Mouse (Mus musculus) liver, embryonic 13.5 days (tissue): ENCODE measurements around the gene Lhx2. TPM values are rescaled to one million over a fixed set of nuclear protein-coding genes. Genes with fewer than 3 reads are reported as not detected.

Experiments used
- ATAC-seq: fragments of 200-750 bp; cut with Nextera tagmentation; 2 replicates; pipeline ENCODE4 v1.8.0; 2017; ENCODE audit warnings: low read depth, mild to moderate bottlenecking, moderate number of reproducible peaks, moderate library complexity
- DNase-seq: peaks from one replicate; pipeline ENCODE4 v3.0.0; 2022
- H3K27ac ChIP-seq: fragments of 300-500 bp; sonication (generic); 2 replicates; pipeline ENCODE4 v1.5.1; 2015; ENCODE audit warnings: moderate library complexity, mild to moderate bottlenecking, inconsistent platforms
- H3K27me3 ChIP-seq: fragments of 300-500 bp; sonication (generic); 2 replicates; pipeline ENCODE4 v1.6.1; 2015; ENCODE audit warnings: mild to moderate bottlenecking, inconsistent platforms
- H3K36me3 ChIP-seq: fragments of 300-500 bp; sonication (generic); 2 replicates; pipeline ENCODE4 v1.6.1; 2015; ENCODE audit warnings: mild to moderate bottlenecking, inconsistent platforms
- H3K4me1 ChIP-seq: fragments of 300-500 bp; sonication (generic); replicated peaks from 2 replicates; pipeline ENCODE4 v1.6.1; 2015; ENCODE audit warnings: inconsistent platforms
- H3K4me2 ChIP-seq: fragments of 300-500 bp; sonication (generic); 2 replicates; pipeline ENCODE4 v1.6.1; 2015; ENCODE audit warnings: inconsistent platforms, mild to moderate bottlenecking, moderate library complexity
- H3K4me3 ChIP-seq: fragments of 300-500 bp; sonication (generic); replicated peaks from 2 replicates; pipeline ENCODE4 v1.5.1; 2015; ENCODE audit warnings: mild to moderate bottlenecking, inconsistent platforms
- H3K9ac ChIP-seq: fragments of 300-500 bp; sonication (generic); 2 replicates; pipeline ENCODE4 v1.6.1; 2015; ENCODE audit warnings: mild to moderate bottlenecking, inconsistent platforms
- H3K9me3 ChIP-seq: fragments of 300-500 bp; sonication (generic); replicated peaks from 2 replicates; pipeline ENCODE4 v1.6.1; 2016; ENCODE audit warnings: inconsistent platforms
- WGBS: fragments of 180-500 bp; shearing (Covaris S2); methylation state at CpG from one replicate; pipeline ENCODE4 v1.1.7; 2015; ENCODE audit not compliant: insufficient replicate concordance; 5-methylcytosine and 5-hydroxymethylcytosine counted together
- polyA plus RNA-seq: library from polyadenylated mRNA; unstranded; fragments of >200 nt; fragmentation: Nextera tagmentation; extraction: Ambion mirVana; gene quantifications from 2 replicates; pipeline ENCODE4 v1.2.1, GENCODE M21; 2015

Lhx2 gene
- polyA plus RNA-seq, 1 experiment from 2014 or later = 2.9 TPM

DNA sequence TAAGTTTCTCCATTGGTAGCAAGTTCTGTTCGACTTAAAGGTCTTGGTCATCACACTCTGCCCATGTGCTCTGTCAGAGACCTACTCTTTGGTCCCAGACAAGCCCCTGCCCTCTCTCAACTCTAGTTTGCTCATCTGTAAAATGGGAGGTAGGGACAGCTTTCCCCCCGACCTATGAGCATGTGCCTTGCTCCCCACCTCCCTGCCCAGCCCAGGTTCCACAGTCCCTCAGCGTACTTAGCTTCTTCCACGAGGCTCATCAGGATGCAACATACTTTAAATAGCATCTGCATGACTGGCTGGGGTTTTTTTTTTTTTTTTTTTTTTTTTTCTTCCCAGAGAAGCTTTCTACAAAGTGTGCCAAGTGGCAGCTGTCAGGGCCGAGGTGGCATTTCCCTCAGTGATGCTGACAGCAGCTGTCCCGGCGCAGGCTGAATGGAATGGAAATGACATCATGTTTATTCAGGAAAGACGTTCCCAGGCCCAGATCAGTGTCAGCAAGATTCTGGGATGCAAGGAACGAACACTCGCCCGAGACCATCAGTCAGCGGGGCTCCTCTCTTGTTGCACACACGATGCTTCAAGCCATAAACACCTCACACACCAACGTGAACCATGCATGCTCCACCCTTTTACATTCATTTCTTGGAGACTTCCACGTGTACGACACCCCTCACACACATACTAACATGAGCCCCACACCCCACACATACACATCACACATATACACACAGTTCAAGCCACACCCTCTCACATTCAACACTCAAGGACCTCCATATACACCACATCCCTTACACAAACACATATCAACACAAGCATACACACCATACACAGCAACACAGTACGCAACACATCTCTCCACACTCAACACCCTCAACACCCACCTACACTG lies 56.1 kb downstream of the Lhx2 start:
- 57% methylated on average over 17 of the region's 17 CpGs for WGBS
- Histone ChIP-seq H3K27ac (no peak overlapping the region), H3K4me2 (no peak overlapping the region), H3K4me3 (no peak overlapping the region), H3K36me3 (no peaks in the 10 kb centered on the region), H3K27me3 (0 out of 2 replicates have a peak, but pooled peaks cover 17% of the 10 kb centered on the region), H3K9ac (no peak overlapping the region), H3K4me1 (no peaks in the 10 kb centered on the region), H3K9me3 (no peaks in the 10 kb centered on the region)
- ATAC-seq (no peak), DNase-seq (no peak)

DNA sequence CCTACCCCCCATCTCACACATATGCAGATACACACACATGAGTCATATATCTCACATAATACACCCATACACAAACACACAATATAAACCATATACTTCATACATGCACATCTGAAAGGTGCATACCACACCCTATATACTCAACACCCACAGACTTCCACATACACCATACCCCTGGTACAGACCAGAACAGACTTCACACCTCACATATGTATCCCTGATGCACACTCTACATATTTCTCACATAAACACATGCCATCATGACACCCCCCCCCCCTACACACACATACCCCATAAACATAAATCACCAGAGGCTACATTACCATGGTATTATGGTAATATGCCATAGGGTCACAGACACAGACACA lies 56.8 kb downstream of the Lhx2 start:
- 0 out of 2 replicates have a peak, but pooled peaks cover 17% of the 10 kb centered on the region for H3K27me3 ChIP-seq
- H3K9ac ChIP-seq = no peak overlapping the region
- no peak for ATAC-seq
- H3K4me1 ChIP-seq = no peaks in the 10 kb centered on the region
- H3K36me3 ChIP-seq = no peaks in the 10 kb centered on the region
- no peaks in the 10 kb centered on the region for H3K9me3 ChIP-seq
- H3K4me2 ChIP-seq = no peak overlapping the region
- H3K27ac ChIP-seq = no peak overlapping the region
- no peak overlapping the region for H3K4me3 ChIP-seq
- no peak for DNase-seq

- WGBS = 56% methylated on average over 7 of the region's 7 CpGs
- no peak overlapping the region for H3K4me2 ChIP-seq
- H3K4me3 ChIP-seq = no peak overlapping the region
- 0 out of 2 replicates have a peak, but pooled peaks cover 19% of the 10 kb centered on the region for H3K27me3 ChIP-seq
- no peaks in the 10 kb centered on the region for H3K36me3 ChIP-seq
- no peaks in the 10 kb centered on the region for H3K9me3 ChIP-seq
- H3K9ac ChIP-seq = no peak overlapping the region
- no peak for ATAC-seq
- no peak overlapping the region for H3K27ac ChIP-seq
- no peak for DNase-seq
- H3K4me1 ChIP-seq = no peaks in the 10 kb centered on the region
These were observed 58.2 kb downstream of the Lhx2 start for GRCm38 (mm10) chr2:38397306-38397705.

DNA sequence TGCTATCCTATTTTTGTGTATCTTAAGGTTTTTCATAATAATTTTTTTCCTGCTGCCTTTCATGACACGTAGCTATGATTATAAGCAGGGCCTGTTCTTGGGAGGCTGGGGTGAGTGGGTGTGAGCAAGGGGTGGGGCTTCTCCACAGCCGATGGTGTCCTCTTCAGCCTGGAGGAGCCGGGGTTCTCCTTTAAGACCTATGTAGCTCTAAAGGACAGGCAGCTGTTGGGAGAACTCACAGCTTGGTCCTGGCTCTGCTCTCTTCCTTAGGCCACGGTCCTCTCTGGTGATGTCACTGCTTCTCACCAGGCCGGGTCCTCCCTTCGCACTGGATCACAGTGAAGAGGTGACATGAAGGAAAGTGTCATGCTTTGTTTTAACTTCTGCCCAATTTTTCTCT lies 58.8 kb downstream of the Lhx2 start:
- Histone ChIP-seq H3K9ac (no peak overlapping the region), H3K9me3 (no peaks in the 10 kb centered on the region), H3K27ac (no peak overlapping the region), H3K4me3 (no peak overlapping the region), H3K27me3 (peaks cover 22% of the 10 kb centered on the region; the same call in 1 of the 2 replicates), H3K4me2 (no peak overlapping the region), H3K36me3 (no peaks in the 10 kb centered on the region), H3K4me1 (no peaks in the 10 kb centered on the region)
- ATAC-seq (no peak), DNase-seq (no peak)
- 52% methylated on average over 6 of the region's 6 CpGs for WGBS

- DNase-seq (no peak), ATAC-seq (no peak)
- Histone ChIP-seq H3K27ac (no peak overlapping the region), H3K9ac (no peak overlapping the region), H3K36me3 (no peaks in the 10 kb centered on the region), H3K9me3 (no peaks in the 10 kb centered on the region), H3K4me3 (no peak overlapping the region), H3K27me3 (peaks cover 15% of the 10 kb centered on the region; the same call in 1 of the 2 replicates), H3K4me2 (no peak overlapping the region), H3K4me1 (no peaks in the 10 kb centered on the region)
- 84% methylated on average over 1 of the region's 1 CpGs for WGBS
These were observed 63.5 kb downstream of the Lhx2 start for GRCm38 (mm10) chr2:38402611-38403010.

DNA sequence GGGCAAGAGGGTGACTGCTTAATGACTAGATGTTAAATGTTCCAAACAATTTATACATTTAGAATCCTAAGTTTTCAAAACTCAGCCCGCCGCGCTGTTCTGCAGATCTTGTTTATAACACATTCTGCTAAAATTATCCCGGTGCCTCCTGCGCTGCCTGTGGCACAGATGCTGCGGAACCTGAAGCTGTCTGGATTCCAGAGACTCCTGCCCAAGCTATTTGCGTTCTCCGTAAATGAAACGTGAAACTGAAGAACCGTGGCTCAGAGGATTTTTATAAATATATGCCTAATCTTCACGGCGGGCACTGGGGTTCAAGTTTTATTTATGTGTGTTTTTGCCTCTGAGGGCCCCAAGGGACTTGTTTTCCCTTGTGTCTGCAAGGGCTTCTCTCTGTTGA lies 64.2 kb downstream of the Lhx2 start:
- Histone ChIP-seq H3K27me3 (peaks cover 15% of the 10 kb centered on the region; the same call in 1 of the 2 replicates), H3K4me2 (no peak overlapping the region), H3K9ac (no peak overlapping the region), H3K9me3 (no peaks in the 10 kb centered on the region), H3K4me1 (no peaks in the 10 kb centered on the region), H3K4me3 (no peak overlapping the region), H3K27ac (no peak overlapping the region), H3K36me3 (no peaks in the 10 kb centered on the region)
- WGBS = 65% methylated on average over 12 of the region's 12 CpGs
- DNase-seq (no peak), ATAC-seq (no peak)

- no peak for DNase-seq
- 54% methylated on average over 10 of the region's 10 CpGs for WGBS
- H3K9ac ChIP-seq = no peak overlapping the region
- H3K9me3 ChIP-seq = no peaks in the 10 kb centered on the region
- no peak overlapping the region for H3K27ac ChIP-seq
- ATAC-seq = no peak
- no peaks in the 10 kb centered on the region for H3K36me3 ChIP-seq
- no peak overlapping the region for H3K4me2 ChIP-seq
- no peaks in the 10 kb centered on the region for H3K4me1 ChIP-seq
- no peak overlapping the region for H3K4me3 ChIP-seq
- H3K27me3 ChIP-seq = peaks cover 12% of the 10 kb centered on the region; the same call in 1 of the 2 replicates
These were observed 65.0 kb downstream of the Lhx2 start for GRCm38 (mm10) chr2:38404007-38404596.

DNA sequence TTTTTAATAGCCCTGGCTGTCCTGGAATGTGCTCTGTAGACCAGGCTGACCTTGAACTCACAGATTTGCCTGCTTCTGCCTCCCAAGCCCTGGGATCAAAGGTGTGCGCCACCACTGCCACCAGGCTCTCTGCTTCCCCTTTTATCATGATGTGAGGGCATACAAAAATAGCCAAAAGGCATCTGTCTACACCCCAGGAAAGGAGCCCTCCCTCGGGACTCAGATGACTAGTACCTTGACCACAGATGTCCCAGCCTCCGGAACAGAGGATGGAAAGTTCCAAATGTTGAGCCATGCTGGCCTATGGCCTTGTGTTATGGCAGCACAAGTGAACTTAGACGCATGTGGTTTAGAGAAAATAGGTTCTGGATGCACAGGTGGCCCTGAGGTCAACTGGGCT lies 66.3 kb downstream of the Lhx2 start:
- Histone ChIP-seq H3K4me2 (no peak overlapping the region), H3K9me3 (no peaks in the 10 kb centered on the region), H3K27me3 (peaks cover 12% of the 10 kb centered on the region; the same call in 1 of the 2 replicates), H3K27ac (no peak overlapping the region), H3K9ac (no peak overlapping the region), H3K4me1 (no peaks in the 10 kb centered on the region), H3K36me3 (no peaks in the 10 kb centered on the region), H3K4me3 (no peak overlapping the region)
- ATAC-seq (no peak), DNase-seq (no peak)
- 57% methylated on average over 4 of the region's 4 CpGs for WGBS

- Histone ChIP-seq H3K4me2 (no peak overlapping the region), H3K9me3 (no peaks in the 10 kb centered on the region), H3K27me3 (peaks cover 11% of the 10 kb centered on the region; the same call in 1 of the 2 replicates), H3K4me1 (no peaks in the 10 kb centered on the region), H3K4me3 (no peak overlapping the region), H3K36me3 (no peaks in the 10 kb centered on the region), H3K9ac (no peak overlapping the region), H3K27ac (no peak overlapping the region)
- no peak for DNase-seq
- ATAC-seq = no peak
- 64% methylated on average over 3 of the region's 3 CpGs for WGBS
These were observed 70.2 kb downstream of the Lhx2 start for GRCm38 (mm10) chr2:38409309-38409708.

DNA sequence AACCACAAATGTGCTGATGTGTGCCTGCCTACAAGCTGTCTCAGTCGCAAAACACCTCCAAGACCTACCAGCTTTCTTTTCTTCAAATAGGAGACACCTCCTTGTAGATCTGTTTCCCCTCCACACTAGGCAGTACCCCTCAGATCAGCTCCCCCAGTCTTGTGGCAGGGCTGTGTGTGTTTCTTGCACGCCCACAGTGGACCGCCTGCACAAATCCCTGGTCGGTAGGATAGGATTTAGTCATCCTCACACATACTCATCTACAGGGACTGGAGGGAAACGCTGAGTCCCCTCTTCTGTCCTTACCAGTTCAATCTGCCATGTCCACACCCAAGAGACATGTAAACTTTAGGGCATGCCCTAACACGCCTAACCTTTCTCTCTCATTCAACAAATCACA lies 71.1 kb downstream of the Lhx2 start:
- Histone ChIP-seq H3K4me1 (no peaks in the 10 kb centered on the region), H3K4me3 (no peak overlapping the region), H3K9me3 (no peaks in the 10 kb centered on the region), H3K27me3 (peaks cover 11% of the 10 kb centered on the region; the same call in 1 of the 2 replicates), H3K9ac (no peak overlapping the region), H3K27ac (no peak overlapping the region), H3K36me3 (no peaks in the 10 kb centered on the region), H3K4me2 (no peak overlapping the region)
- 56% methylated on average over 6 of the region's 6 CpGs for WGBS
- ATAC-seq (no peak), DNase-seq (no peak)

- H3K4me3 ChIP-seq = no peak overlapping the region
- H3K9ac ChIP-seq = no peak overlapping the region
- ATAC-seq (no peak), DNase-seq (no peak)
- no peaks in the 10 kb centered on the region for H3K4me1 ChIP-seq
- WGBS = 38% methylated on average over 11 of the region's 11 CpGs
- no peak overlapping the region for H3K4me2 ChIP-seq
- H3K27ac ChIP-seq = no peak overlapping the region
- no peaks in the 10 kb centered on the region for H3K9me3 ChIP-seq
- H3K36me3 ChIP-seq = no peaks in the 10 kb centered on the region
- H3K27me3 ChIP-seq = peaks cover 7% of the 10 kb centered on the region; the same call in 1 of the 2 replicates
These were observed 73.6 kb downstream of the Lhx2 start for GRCm38 (mm10) chr2:38412599-38413177.
